Mouse (Mus musculus): ENCODE measurements around the gene Baz2b. TPM values are rescaled to one million over a fixed set of nuclear protein-coding genes. Genes with fewer than 3 reads are reported as not detected.

The Baz2b gene
- polyA plus RNA-seq, 1 experiment from 2014 or later: 56.7 TPM

- Histone ChIP-seq H3K27ac (ENCODE audit: low read length) (no peak overlapping the region), H3K9ac (ENCODE audit: low read length) (no peak overlapping the region), H3K36me3 (ENCODE audit: control insufficient read depth, insufficient read depth, low read length) (no peaks in the 10 kb centered on the region), H3K9me3 (ENCODE audit: control insufficient read depth, low read length) (no peaks in the 10 kb centered on the region), H3K27me3 (ENCODE audit: control insufficient read depth, insufficient read depth, low read depth, low read length) (no peaks in the 10 kb centered on the region), H3K4me1 (replicated peaks; ENCODE audit: control insufficient read depth, insufficient read depth, low read length) (no peaks in the 10 kb centered on the region), H3K4me2 (ENCODE audit: low read depth, low read length) (no peak overlapping the region), H3K4me3 (ENCODE audit: low read length) (no peak overlapping the region)
- ATAC-seq (ENCODE audit: low read depth): no peak
- WGBS: 86% methylated on average over 5 of the region's 5 CpGs
Measured at GRCm38 (mm10) chr2:60176087-60176486, 33.6 kb downstream of the Baz2b start.

DNA sequence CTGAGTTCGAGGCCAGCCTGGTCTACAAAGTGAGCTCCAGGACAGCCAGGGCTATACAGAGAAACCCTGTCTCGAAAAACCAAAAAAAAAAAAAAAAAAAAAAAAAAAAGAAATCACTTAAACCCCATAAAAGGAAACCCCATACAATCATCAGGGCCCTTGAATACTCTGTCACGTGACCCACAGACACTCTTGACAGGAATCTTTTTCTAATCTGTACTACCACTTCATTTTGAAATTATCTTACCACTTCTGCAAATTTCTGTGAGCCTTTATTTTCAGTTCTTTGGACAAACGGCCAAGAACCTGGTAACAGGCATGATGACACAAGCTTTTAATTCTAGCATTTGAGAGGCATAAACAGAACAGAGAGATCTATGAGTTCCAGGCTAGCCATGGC is 34.6 kb downstream of the Baz2b start:
- no peaks in the 10 kb centered on the region for H3K4me1 ChIP-seq (replicated peaks; ENCODE audit: control insufficient read depth, insufficient read depth, low read length)
- no peaks in the 10 kb centered on the region for H3K36me3 ChIP-seq (ENCODE audit: control insufficient read depth, insufficient read depth, low read length)
- H3K4me2 ChIP-seq (ENCODE audit: low read depth, low read length): no peak overlapping the region
- ATAC-seq (ENCODE audit: low read depth): no peak
- no peaks in the 10 kb centered on the region for H3K27me3 ChIP-seq (ENCODE audit: control insufficient read depth, insufficient read depth, low read depth, low read length)
- WGBS: 87% methylated on average over 3 of the region's 4 CpGs
- H3K27ac ChIP-seq (ENCODE audit: low read length): no peak overlapping the region
- no peak overlapping the region for H3K4me3 ChIP-seq (ENCODE audit: low read length)
- H3K9me3 ChIP-seq (ENCODE audit: control insufficient read depth, low read length): no peaks in the 10 kb centered on the region
- no peak overlapping the region for H3K9ac ChIP-seq (ENCODE audit: low read length)

GRCm38 (mm10) chr2:60173595-60173994 is 36.0 kb downstream of the Baz2b start:
- no peaks in the 10 kb centered on the region for H3K36me3 ChIP-seq (ENCODE audit: control insufficient read depth, insufficient read depth, low read length)
- H3K27me3 ChIP-seq (ENCODE audit: control insufficient read depth, insufficient read depth, low read depth, low read length): no peaks in the 10 kb centered on the region
- no peaks in the 10 kb centered on the region for H3K4me1 ChIP-seq (replicated peaks; ENCODE audit: control insufficient read depth, insufficient read depth, low read length)
- H3K4me2 ChIP-seq (ENCODE audit: low read depth, low read length): no peak overlapping the region
- no peak overlapping the region for H3K27ac ChIP-seq (ENCODE audit: low read length)
- no peak for ATAC-seq (ENCODE audit: low read depth)
- H3K4me3 ChIP-seq (ENCODE audit: low read length): no peak overlapping the region
- H3K9me3 ChIP-seq (ENCODE audit: control insufficient read depth, low read length): no peaks in the 10 kb centered on the region
- 87% methylated on average over 4 of the region's 4 CpGs for WGBS
- no peak overlapping the region for H3K9ac ChIP-seq (ENCODE audit: low read length)

DNA sequence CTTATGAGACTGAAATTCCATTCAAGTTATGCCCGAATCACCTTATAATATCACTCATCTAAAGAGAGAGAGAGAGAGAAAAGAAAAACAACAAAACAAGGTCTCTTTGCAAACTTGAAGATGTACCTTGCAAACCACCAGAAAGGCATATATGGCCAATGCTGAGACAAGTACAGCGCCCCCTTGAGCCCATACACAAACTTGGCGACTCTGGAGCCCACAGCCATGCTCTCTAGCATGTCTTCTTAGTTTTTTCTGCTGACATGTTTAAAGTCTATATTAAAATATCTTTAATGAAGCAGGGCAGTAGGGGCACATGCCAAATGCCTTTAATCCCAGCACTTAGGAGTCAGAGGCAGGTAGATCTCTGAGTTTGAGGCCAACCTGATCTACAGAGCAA is 36.4 kb downstream of the Baz2b start:
- 58% methylated on average over 3 of the region's 3 CpGs for WGBS
- Histone ChIP-seq H3K9ac (ENCODE audit: low read length) (no peak overlapping the region), H3K9me3 (ENCODE audit: control insufficient read depth, low read length) (no peaks in the 10 kb centered on the region), H3K36me3 (ENCODE audit: control insufficient read depth, insufficient read depth, low read length) (no peaks in the 10 kb centered on the region), H3K27ac (ENCODE audit: low read length) (no peak overlapping the region), H3K4me1 (replicated peaks; ENCODE audit: control insufficient read depth, insufficient read depth, low read length) (no peaks in the 10 kb centered on the region), H3K27me3 (ENCODE audit: control insufficient read depth, insufficient read depth, low read depth, low read length) (no peaks in the 10 kb centered on the region), H3K4me2 (ENCODE audit: low read depth, low read length) (no peak overlapping the region), H3K4me3 (ENCODE audit: low read length) (no peak overlapping the region)
- no peak for ATAC-seq (ENCODE audit: low read depth)

DNA sequence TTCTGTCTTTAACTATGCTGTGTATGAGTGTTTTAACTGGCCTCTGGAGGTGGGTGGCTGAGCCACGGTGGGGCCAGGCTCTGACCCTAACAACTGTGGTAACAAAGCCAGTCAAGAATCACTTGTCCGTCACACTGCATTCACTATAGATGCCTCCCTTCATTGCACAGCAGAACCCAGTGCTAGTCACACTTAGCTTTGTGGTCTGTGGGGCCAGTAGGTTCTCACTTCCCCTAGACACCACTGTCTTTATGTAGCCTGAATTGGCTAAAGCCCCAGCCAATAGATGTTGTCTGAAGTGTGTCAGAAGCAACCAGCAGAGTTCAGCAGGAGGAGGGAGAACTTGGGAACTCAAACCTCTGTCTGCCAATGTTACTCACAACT is 37.1 kb downstream of the Baz2b start:
- ATAC-seq (ENCODE audit: low read depth): peak; percentile 45; the same call in 1 of the 2 replicates
- H3K9me3 ChIP-seq (ENCODE audit: control insufficient read depth, low read length): no peaks in the 10 kb centered on the region
- no peak overlapping the region for H3K4me2 ChIP-seq (ENCODE audit: low read depth, low read length)
- no peaks in the 10 kb centered on the region for H3K36me3 ChIP-seq (ENCODE audit: control insufficient read depth, insufficient read depth, low read length)
- H3K27me3 ChIP-seq (ENCODE audit: control insufficient read depth, insufficient read depth, low read depth, low read length): no peaks in the 10 kb centered on the region
- no peaks in the 10 kb centered on the region for H3K4me1 ChIP-seq (replicated peaks; ENCODE audit: control insufficient read depth, insufficient read depth, low read length)
- H3K27ac ChIP-seq (ENCODE audit: low read length): no peak overlapping the region
- 67% methylated on average over 2 of the region's 2 CpGs for WGBS
- H3K9ac ChIP-seq (ENCODE audit: low read length): no peak overlapping the region
- no peak overlapping the region for H3K4me3 ChIP-seq (ENCODE audit: low read length)

GRCm38 (mm10) chr2:60171786-60172530 is 37.7 kb downstream of the Baz2b start:
- H3K4me2 ChIP-seq (ENCODE audit: low read depth, low read length): no peak overlapping the region
- ATAC-seq (ENCODE audit: low read depth): no peak
- 54% methylated on average over 7 of the region's 7 CpGs for WGBS
- H3K36me3 ChIP-seq (ENCODE audit: control insufficient read depth, insufficient read depth, low read length): no peaks in the 10 kb centered on the region
- H3K27ac ChIP-seq (ENCODE audit: low read length): no peak overlapping the region
- no peak overlapping the region for H3K4me3 ChIP-seq (ENCODE audit: low read length)
- no peaks in the 10 kb centered on the region for H3K9me3 ChIP-seq (ENCODE audit: control insufficient read depth, low read length)
- H3K4me1 ChIP-seq (replicated peaks; ENCODE audit: control insufficient read depth, insufficient read depth, low read length): no peaks in the 10 kb centered on the region
- no peaks in the 10 kb centered on the region for H3K27me3 ChIP-seq (ENCODE audit: control insufficient read depth, insufficient read depth, low read depth, low read length)
- no peak overlapping the region for H3K9ac ChIP-seq (ENCODE audit: low read length)

- H3K4me1 ChIP-seq (replicated peaks; ENCODE audit: control insufficient read depth, insufficient read depth, low read length): no peaks in the 10 kb centered on the region
- H3K4me2 ChIP-seq (ENCODE audit: low read depth, low read length): no peak overlapping the region
- no peak for ATAC-seq (ENCODE audit: low read depth)
- H3K9ac ChIP-seq (ENCODE audit: low read length): no peak overlapping the region
- no peaks in the 10 kb centered on the region for H3K27me3 ChIP-seq (ENCODE audit: control insufficient read depth, insufficient read depth, low read depth, low read length)
- 85% methylated on average over 4 of the region's 4 CpGs for WGBS
- H3K27ac ChIP-seq (ENCODE audit: low read length): no peak overlapping the region
- H3K36me3 ChIP-seq (ENCODE audit: control insufficient read depth, insufficient read depth, low read length): no peaks in the 10 kb centered on the region
- no peak overlapping the region for H3K4me3 ChIP-seq (ENCODE audit: low read length)
- H3K9me3 ChIP-seq (ENCODE audit: control insufficient read depth, low read length): no peaks in the 10 kb centered on the region
Measured at GRCm38 (mm10) chr2:60166878-60167277, 42.8 kb downstream of the Baz2b start.

GRCm38 (mm10) chr2:60165679-60166078 is 44.0 kb downstream of the Baz2b start:
- Histone ChIP-seq H3K27ac (ENCODE audit: low read length) (no peak overlapping the region), H3K27me3 (ENCODE audit: control insufficient read depth, insufficient read depth, low read depth, low read length) (no peaks in the 10 kb centered on the region), H3K36me3 (ENCODE audit: control insufficient read depth, insufficient read depth, low read length) (no peaks in the 10 kb centered on the region), H3K4me3 (ENCODE audit: low read length) (no peak overlapping the region), H3K4me1 (replicated peaks; ENCODE audit: control insufficient read depth, insufficient read depth, low read length) (no peaks in the 10 kb centered on the region), H3K9ac (ENCODE audit: low read length) (no peak overlapping the region), H3K9me3 (ENCODE audit: control insufficient read depth, low read length) (no peaks in the 10 kb centered on the region), H3K4me2 (ENCODE audit: low read depth, low read length) (no peak overlapping the region)
- ATAC-seq (ENCODE audit: low read depth): no peak
- 82% methylated on average over 11 of the region's 11 CpGs for WGBS

- WGBS: 79% methylated on average over 2 of the region's 2 CpGs
- ATAC-seq (ENCODE audit: low read depth): no peak
- H3K9ac ChIP-seq (ENCODE audit: low read length): no peak overlapping the region
- H3K36me3 ChIP-seq (ENCODE audit: control insufficient read depth, insufficient read depth, low read length): no peaks in the 10 kb centered on the region
- H3K27me3 ChIP-seq (ENCODE audit: control insufficient read depth, insufficient read depth, low read depth, low read length): no peaks in the 10 kb centered on the region
- H3K27ac ChIP-seq (ENCODE audit: low read length): no peak overlapping the region
- H3K4me1 ChIP-seq (replicated peaks; ENCODE audit: control insufficient read depth, insufficient read depth, low read length): no peaks in the 10 kb centered on the region
- H3K4me2 ChIP-seq (ENCODE audit: low read depth, low read length): no peak overlapping the region
- no peaks in the 10 kb centered on the region for H3K9me3 ChIP-seq (ENCODE audit: control insufficient read depth, low read length)
- no peak overlapping the region for H3K4me3 ChIP-seq (ENCODE audit: low read length)
Measured at GRCm38 (mm10) chr2:60163744-60164143, 45.9 kb downstream of the Baz2b start.

DNA sequence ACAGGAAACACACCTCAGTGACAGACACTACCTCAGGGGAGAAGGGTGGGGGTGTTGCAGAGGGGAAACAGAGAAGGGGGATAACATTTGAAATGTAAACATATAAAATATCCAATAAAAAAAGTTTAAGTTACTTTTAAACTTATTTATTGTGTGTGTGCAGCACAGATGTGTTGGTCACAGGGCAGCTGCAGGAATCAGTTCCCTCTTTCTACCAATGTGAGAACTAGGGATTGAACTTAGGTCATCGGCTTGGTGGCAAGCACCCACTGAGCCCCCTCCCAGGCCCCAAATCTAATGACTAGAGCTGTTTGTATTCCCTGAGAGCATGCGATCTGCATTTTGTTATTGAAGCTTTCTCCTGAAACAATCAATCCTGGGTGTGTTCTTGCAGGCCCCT is 57.2 kb downstream of the Baz2b start:
- H3K27ac ChIP-seq (ENCODE audit: low read length): no peak overlapping the region
- no peaks in the 10 kb centered on the region for H3K27me3 ChIP-seq (ENCODE audit: control insufficient read depth, insufficient read depth, low read depth, low read length)
- no peak overlapping the region for H3K9ac ChIP-seq (ENCODE audit: low read length)
- no peaks in the 10 kb centered on the region for H3K9me3 ChIP-seq (ENCODE audit: control insufficient read depth, low read length)
- no peak overlapping the region for H3K4me2 ChIP-seq (ENCODE audit: low read depth, low read length)
- H3K4me3 ChIP-seq (ENCODE audit: low read length): no peak overlapping the region
- ATAC-seq (ENCODE audit: low read depth): no peak
- no peaks in the 10 kb centered on the region for H3K36me3 ChIP-seq (ENCODE audit: control insufficient read depth, insufficient read depth, low read length)
- 78% methylated on average over 2 of the region's 2 CpGs for WGBS
- no peaks in the 10 kb centered on the region for H3K4me1 ChIP-seq (replicated peaks; ENCODE audit: control insufficient read depth, insufficient read depth, low read length)
